Mouse (Mus musculus): Measurements from ENCODE around the gene Gm3182.
"Not testable (repeated sequence)": the region's sequence is repeated elsewhere in the genome, so short reads cannot be mapped to it uniquely, and the experiment has no call there.

The Gm3182 gene

DNA sequence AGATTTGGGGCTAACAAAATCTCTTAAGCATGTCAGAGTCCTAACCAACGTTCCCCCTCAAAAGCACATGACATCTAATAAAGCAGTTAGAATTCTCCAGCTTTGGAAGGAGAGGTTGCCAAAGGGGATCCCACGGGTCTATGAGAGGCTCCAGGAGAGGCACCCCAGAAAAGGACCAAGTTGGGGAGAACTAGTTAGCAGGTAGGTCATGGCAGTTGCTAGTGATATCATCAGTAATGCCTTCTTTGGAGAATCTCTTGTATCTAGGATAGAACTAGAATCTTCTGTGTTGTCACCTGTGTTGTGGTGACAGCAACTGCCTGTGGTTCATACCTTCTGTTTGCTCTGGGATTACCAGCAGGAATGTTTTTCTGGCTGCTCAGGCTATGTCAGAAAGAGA, at the start of gene Gm3182:
Gene Gm3182, plus strand, starts transcription at position 301 of the 400 bp plus-strand sequence.
- not testable (repeated sequence) for DNase-seq (ENCODE audit: extremely low read depth, insufficient read length, low spot score)

DNA sequence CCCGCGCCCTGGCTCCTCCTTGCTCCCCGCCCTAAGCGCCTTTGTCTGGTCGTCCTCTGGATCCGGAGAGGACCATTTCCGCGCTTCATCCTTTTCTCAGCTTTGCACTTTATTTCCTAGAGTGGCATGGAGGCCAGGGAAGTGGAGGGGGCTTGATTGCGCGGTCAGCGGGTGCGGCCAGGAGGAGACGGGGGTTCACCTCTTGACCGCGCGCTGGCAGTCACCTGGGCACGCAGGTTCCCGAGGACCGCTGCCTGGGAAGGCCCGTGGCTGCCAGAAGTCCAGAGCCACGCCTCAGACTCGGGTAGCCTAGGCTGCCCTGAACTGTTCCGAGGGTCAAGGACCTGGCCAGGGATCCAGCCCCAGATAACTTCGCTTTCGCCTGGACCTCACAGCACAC, 17.9 kb downstream of the Gm3182 start:
- DNase-seq (ENCODE audit: extremely low read depth, insufficient read length, low spot score), result not testable (repeated sequence)
